Mouse (Mus musculus): ENCODE measurements around the gene Cd81.

GRCm38 (mm10) chr7:143054612-143054965 is 2.0 kb downstream of the Cd81 start:
- TF ChIP-seq CTCF (IDR thresholded peaks at IDR 0.05; ENCODE audit: low read depth) (no peak), EP300 (IDR thresholded peaks at IDR 0.05; ENCODE audit: low read depth) (no peak)

All from heart, postnatal 0 days (tissue).